Mouse (Mus musculus) MEL (cell line): Measurements from ENCODE around the gene Klk13. TPM values are rescaled to one million over a fixed set of nuclear protein-coding genes. Genes with fewer than 3 reads are reported as not detected.

ENCODE experiments used
- DNase-seq: peaks from one replicate; pipeline ENCODE4 v3.0.0; 2011; ENCODE audit warnings: low read depth, low spot score
- H3K27ac ChIP-seq: 2 replicates; pipeline ENCODE4 v1.5.1; 2012; ENCODE audit warnings: low read depth, mild to moderate bottlenecking, control low read depth, low read length, moderate library complexity; ENCODE audit not compliant: control insufficient read depth
- H3K27me3 ChIP-seq, 2 experiments: fragments of 150-350 bp in 1 of 2; sonication (generic) in 1 of 2; 2 replicates each; pipeline ENCODE4 v1.6.1; 2012; ENCODE audit warnings: low read length in 2 of 2, mild to moderate bottlenecking in 2 of 2, improper control_type of control experiment in 1 of 2, moderate library complexity in 1 of 2; ENCODE audit not compliant: insufficient read depth in 2 of 2, control insufficient read depth in 1 of 2
- H3K36me3 ChIP-seq, 2 experiments: 2 replicates each; pipeline ENCODE4 v1.6.1; 2012 to 2014; ENCODE audit warnings: low read length in 2 of 2, improper control_type of control experiment in 1 of 2, inconsistent platforms in 1 of 2, mild to moderate bottlenecking in 1 of 2; ENCODE audit not compliant: insufficient read depth in 2 of 2, control insufficient read depth in 1 of 2
- H3K4me1 ChIP-seq, 2 experiments: fragments of 150-350 bp in 1 of 2; sonication (generic) in 1 of 2; 2 replicates each; pipeline ENCODE4 v1.6.1; 2012; ENCODE audit warnings: low read length in 2 of 2, improper control_type of control experiment in 1 of 2, mild to moderate bottlenecking in 1 of 2; ENCODE audit not compliant: insufficient read depth in 2 of 2, control insufficient read depth in 1 of 2
- H3K4me3 ChIP-seq, 2 experiments: fragments of 150-350 bp in 1 of 2; sonication (generic) in 1 of 2; 2 replicates each; pipeline ENCODE4 v1.5.1; 2012; ENCODE audit warnings: low read depth in 2 of 2, low read length in 2 of 2, mild to moderate bottlenecking in 2 of 2, moderate library complexity in 2 of 2, control low read depth in 1 of 2, improper control_type of control experiment in 1 of 2; ENCODE audit not compliant: control insufficient read depth in 1 of 2, insufficient read depth in 1 of 2
- H3K79me2 ChIP-seq: 2 replicates; pipeline ENCODE4 v1.6.1; 2012; ENCODE audit warnings: mild to moderate bottlenecking, low read length, moderate library complexity; ENCODE audit not compliant: control insufficient read depth, poor library complexity, insufficient read depth
- H3K9ac ChIP-seq: 2 replicates; pipeline ENCODE4 v1.6.1; 2012; ENCODE audit warnings: low read depth, mild to moderate bottlenecking, control low read depth, low read length, moderate library complexity; ENCODE audit not compliant: control insufficient read depth, poor library complexity, severe bottlenecking
- H3K9me3 ChIP-seq: fragments of 150-350 bp; sonication (generic); replicated peaks from 2 replicates; pipeline ENCODE4 v1.6.1; 2012; ENCODE audit warnings: mild to moderate bottlenecking, low read length, improper control_type of control experiment, moderate library complexity; ENCODE audit not compliant: insufficient read depth
- BHLHE40 ChIP-seq: IDR thresholded peaks from 2 replicates; pipeline ENCODE4 v1.6.1; 2012; ENCODE audit warnings: low read depth, mild to moderate bottlenecking, inconsistent platforms, low read length, improper control_type of control experiment, borderline replicate concordance
- CHD2 ChIP-seq: IDR thresholded peaks from 2 replicates; pipeline ENCODE4 v1.6.1; 2011; ENCODE audit warnings: low read length, improper control_type of control experiment
- CTCF ChIP-seq, 3 experiments: IDR thresholded peaks in 2 of 3; conservative IDR thresholded peaks in 1 of 3; 2 replicates each; pipeline ENCODE4 v1.5.1; 2011 to 2012; ENCODE audit warnings: low read length in 3 of 3, low read depth in 2 of 3, mild to moderate bottlenecking in 2 of 3, improper control_type of control experiment in 1 of 3, inconsistent platforms in 1 of 3, mixed read lengths in 1 of 3, moderate library complexity in 1 of 3; ENCODE audit not compliant: control insufficient read depth in 1 of 3, insufficient read depth in 1 of 3, poor library complexity in 1 of 3, severe bottlenecking in 1 of 3
- EP300 ChIP-seq, 2 experiments: IDR thresholded peaks; 2 replicates each; pipeline ENCODE4 v1.6.1; 2011; ENCODE audit warnings: improper control_type of control experiment in 2 of 2, low read length in 2 of 2, low read depth in 1 of 2, mild to moderate bottlenecking in 1 of 2
- GATA1 ChIP-seq: IDR thresholded peaks from 2 replicates; pipeline ENCODE4 v1.6.1; 2011; ENCODE audit warnings: low read depth, low read length, improper control_type of control experiment
- JUND ChIP-seq: IDR thresholded peaks from 2 replicates; pipeline ENCODE4 v1.6.1; 2011; ENCODE audit warnings: low read depth, mild to moderate bottlenecking, improper control_type of control experiment, low read length
- MAFK ChIP-seq: IDR thresholded peaks from 2 replicates; pipeline ENCODE4 v1.6.1; 2011; ENCODE audit warnings: low read depth, mild to moderate bottlenecking, low read length, improper control_type of control experiment, borderline replicate concordance
- MAZ ChIP-seq: IDR thresholded peaks from 2 replicates; pipeline ENCODE4 v1.6.1; 2012; ENCODE audit warnings: low read depth, mild to moderate bottlenecking, inconsistent platforms, low read length, improper control_type of control experiment
- MEF2A ChIP-seq: IDR thresholded peaks from 2 replicates; pipeline ENCODE4 v1.6.1; 2014; ENCODE audit warnings: low read depth, mild to moderate bottlenecking, inconsistent platforms, low read length, improper control_type of control experiment; ENCODE audit not compliant: poor library complexity, insufficient replicate concordance, severe bottlenecking; ENCODE audit errors: extremely low read depth
- MXI1 ChIP-seq: IDR thresholded peaks from 2 replicates; pipeline ENCODE4 v1.6.1; 2011; ENCODE audit warnings: mild to moderate bottlenecking, low read depth, low read length, improper control_type of control experiment
- MYB ChIP-seq: IDR thresholded peaks from 2 replicates; pipeline ENCODE4 v1.6.1; 2011; ENCODE audit warnings: mild to moderate bottlenecking, low read depth, low read length, improper control_type of control experiment
- MYC ChIP-seq: IDR thresholded peaks from 2 replicates; pipeline ENCODE4 v1.6.1; 2011; ENCODE audit warnings: low read depth, mild to moderate bottlenecking, low read length, improper control_type of control experiment, moderate library complexity
- NELFE ChIP-seq: IDR thresholded peaks from 2 replicates; pipeline ENCODE4 v1.6.1; 2011; ENCODE audit warnings: low read depth, low read length, improper control_type of control experiment
- POLR2AphosphoS2 ChIP-seq: IDR thresholded peaks from 2 replicates; pipeline ENCODE4 v1.6.1; 2011; ENCODE audit warnings: low read length, improper control_type of control experiment
- RAD21 ChIP-seq: IDR thresholded peaks from 2 replicates; pipeline ENCODE4 v1.6.1; 2011; ENCODE audit warnings: mild to moderate bottlenecking, low read depth, low read length, improper control_type of control experiment
- RCOR1 ChIP-seq: IDR thresholded peaks from 2 replicates; pipeline ENCODE4 v1.6.1; 2012; ENCODE audit warnings: low read depth, mild to moderate bottlenecking, inconsistent platforms, low read length, improper control_type of control experiment
- SMC3 ChIP-seq: IDR thresholded peaks from 2 replicates; pipeline ENCODE4 v1.6.1; 2011; ENCODE audit warnings: low read depth, low read length, improper control_type of control experiment
- TAL1 ChIP-seq: IDR thresholded peaks from 2 replicates; pipeline ENCODE4 v1.6.1; 2012; ENCODE audit warnings: mild to moderate bottlenecking, inconsistent platforms, low read length, moderate library complexity, mixed read lengths
- TBP ChIP-seq: IDR thresholded peaks from 2 replicates; pipeline ENCODE4 v1.8.0; 2011; ENCODE audit warnings: low read depth, low read length, improper control_type of control experiment
- TCF12 ChIP-seq: IDR thresholded peaks from 2 replicates; pipeline ENCODE4 v1.6.1; 2014; ENCODE audit warnings: low read depth, mild to moderate bottlenecking, inconsistent platforms, low read length, improper control_type of control experiment, moderate library complexity
- UBTF ChIP-seq: IDR thresholded peaks from 2 replicates; pipeline ENCODE4 v1.6.1; 2012; ENCODE audit warnings: low read depth, mild to moderate bottlenecking, inconsistent platforms, low read length, improper control_type of control experiment, moderate library complexity, borderline replicate concordance; ENCODE audit not compliant: insufficient read depth
- USF1 ChIP-seq: IDR thresholded peaks from 2 replicates; pipeline ENCODE4 v1.6.1; 2014; ENCODE audit warnings: low read depth, mild to moderate bottlenecking, inconsistent platforms, low read length, improper control_type of control experiment, moderate library complexity
- USF2 ChIP-seq, 2 experiments: IDR thresholded peaks; 2 replicates each; pipeline ENCODE4 v1.6.1; 2011 to 2012; ENCODE audit warnings: improper control_type of control experiment in 2 of 2, low read length in 2 of 2, borderline replicate concordance in 1 of 2, inconsistent platforms in 1 of 2, low read depth in 1 of 2, mild to moderate bottlenecking in 1 of 2; ENCODE audit not compliant: insufficient read depth in 1 of 2
- ZC3H11A ChIP-seq: IDR thresholded peaks from 2 replicates; pipeline ENCODE4 v1.6.1; 2012; ENCODE audit warnings: low read depth, mild to moderate bottlenecking, inconsistent platforms, low read length, improper control_type of control experiment
- ZKSCAN1 ChIP-seq: IDR thresholded peaks from 2 replicates; pipeline ENCODE4 v1.6.1; 2012; ENCODE audit warnings: low read depth, mild to moderate bottlenecking, inconsistent platforms, low read length, improper control_type of control experiment, moderate library complexity
- ZNF384 ChIP-seq: IDR thresholded peaks from 2 replicates; pipeline ENCODE4 v1.6.1; 2012; ENCODE audit warnings: low read depth, mild to moderate bottlenecking, inconsistent platforms, low read length, improper control_type of control experiment
- polyA plus RNA-seq, 2 experiments: library from polyadenylated mRNA; stranded (reverse) in 1 of 2; unstranded in 1 of 2; fragments of >175 nt in 1 of 2; fragments of >200 nt in 1 of 2; gene quantifications; 2 replicates each; pipeline versions ENCODE4 v1.2.1 to v1.2.4; 2012; ENCODE audit warnings: low replicate concordance in 2 of 2, low read depth in 1 of 2; ENCODE audit not compliant: insufficient read length in 2 of 2, insufficient read depth in 1 of 2, missing spikeins in 1 of 2
- total RNA-seq: library from RNA; depleted of rRNA; stranded (reverse); fragments of 300-350 nt; gene quantifications from 2 replicates; pipeline ENCODE4 v1.2.3, GENCODE M21; 2012

Gene Klk13
- total and polyA plus RNA-seq, 3 experiments: not detected

DNA sequence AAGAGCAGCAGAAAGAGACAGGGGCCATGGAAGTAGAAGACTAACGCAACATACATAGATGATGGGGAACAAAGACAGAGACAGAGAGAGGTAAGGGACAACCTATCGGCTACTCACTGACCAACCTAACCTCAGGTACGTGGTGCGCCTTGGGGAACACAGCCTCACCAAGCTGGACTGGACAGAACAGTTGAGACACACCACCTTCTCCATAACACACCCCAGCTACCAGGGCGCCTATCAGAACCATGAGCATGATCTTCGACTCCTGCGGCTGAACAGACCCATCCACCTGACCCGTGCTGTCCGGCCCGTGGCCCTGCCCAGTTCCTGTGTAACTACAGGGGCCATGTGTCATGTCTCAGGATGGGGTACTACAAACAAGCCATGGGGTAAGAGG lies 58.3 kb downstream of the Klk13 start:
- no peak overlapping the region for H3K27ac ChIP-seq
- no peak for DNase-seq
- no peaks in the 10 kb centered on the region for H3K79me2 ChIP-seq
- no peaks in the 10 kb centered on the region for H3K4me1 ChIP-seq
- no peaks in the 10 kb centered on the region for H3K36me3 ChIP-seq
- H3K4me3 ChIP-seq: no peak overlapping the region
- H3K9me3 ChIP-seq: no peaks in the 10 kb centered on the region
- no peak overlapping the region for H3K9ac ChIP-seq
- no peak for TF ChIP-seq TCF12
- TF ChIP-seq JUND: no peak
- TF ChIP-seq GATA1: no peak
- no peak for TF ChIP-seq MAFK
- TF ChIP-seq CTCF (IDR thresholded peaks at IDR 0.05 in 2 of 3, conservative IDR thresholded peaks at IDR 0.05 in 1 of 3; ENCODE audit: control insufficient read depth in 1 of 3, insufficient read depth in 1 of 3, low read depth in 2 of 3, low read length in 3 of 3, poor library complexity in 1 of 3, severe bottlenecking in 1 of 3): no peak
- no peak for TF ChIP-seq EP300 (IDR thresholded peaks at IDR 0.05; ENCODE audit: low read depth in 1 of 2, low read length in 2 of 2)
- no peak for TF ChIP-seq TBP
- TF ChIP-seq TAL1: no peak
- no peak for TF ChIP-seq USF1
- TF ChIP-seq UBTF: no peak
- H3K27me3 ChIP-seq: no peaks in the 10 kb centered on the region

DNA sequence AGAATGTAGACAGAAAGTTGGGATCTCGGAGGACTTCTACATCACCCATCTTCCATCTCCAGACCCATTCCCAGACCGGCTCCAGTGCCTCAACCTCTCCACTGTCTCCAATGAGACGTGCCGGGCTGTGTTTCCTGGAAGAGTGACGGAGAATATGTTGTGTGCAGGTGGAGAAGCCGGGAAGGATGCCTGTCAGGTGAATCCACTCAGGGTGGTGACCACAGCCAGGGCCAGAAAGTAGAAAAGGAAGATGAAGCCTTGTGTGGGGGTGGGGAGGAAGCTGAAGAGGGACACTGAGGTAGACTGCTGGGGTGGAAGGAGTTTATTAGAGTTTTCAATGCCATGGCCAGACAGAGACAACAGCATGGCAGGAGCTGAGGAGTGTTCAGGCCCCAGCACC lies 59.5 kb downstream of the Klk13 start:
- DNase-seq: no peak
- no peaks in the 10 kb centered on the region for H3K4me1 ChIP-seq
- no peaks in the 10 kb centered on the region for H3K27me3 ChIP-seq
- TF ChIP-seq TBP: no peak
- TF ChIP-seq SMC3: no peak
- no peak for TF ChIP-seq ZC3H11A
- no peak for TF ChIP-seq UBTF
- H3K79me2 ChIP-seq: no peaks in the 10 kb centered on the region
- H3K9me3 ChIP-seq: no peaks in the 10 kb centered on the region
- no peak overlapping the region for H3K9ac ChIP-seq
- no peak overlapping the region for H3K4me3 ChIP-seq
- H3K36me3 ChIP-seq: no peaks in the 10 kb centered on the region
- no peak overlapping the region for H3K27ac ChIP-seq

DNA sequence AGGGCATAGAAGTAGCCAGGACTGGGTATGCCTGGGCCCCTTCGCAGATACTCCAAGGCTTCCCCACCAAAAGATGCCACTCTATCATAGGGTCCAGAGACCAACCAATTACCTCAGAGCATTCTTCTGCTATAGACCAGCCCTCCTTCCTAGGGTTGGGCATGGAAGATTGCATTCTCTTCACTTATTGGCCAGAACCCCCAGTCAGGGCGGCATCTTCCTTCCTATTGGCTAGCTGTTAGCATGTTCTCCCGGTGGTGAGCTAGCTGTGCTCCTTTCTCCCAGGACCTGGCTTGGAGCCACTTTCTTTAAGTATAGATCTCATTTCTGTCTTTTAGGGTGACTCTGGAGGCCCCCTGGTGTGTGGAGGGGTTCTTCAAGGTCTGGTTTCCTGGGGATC lies 60.5 kb downstream of the Klk13 start:
- H3K27ac ChIP-seq: no peak overlapping the region
- H3K9ac ChIP-seq: no peak overlapping the region
- H3K4me1 ChIP-seq: no peaks in the 10 kb centered on the region
- DNase-seq: no peak
- H3K27me3 ChIP-seq: no peaks in the 10 kb centered on the region
- no peaks in the 10 kb centered on the region for H3K36me3 ChIP-seq
- H3K4me3 ChIP-seq: no peak overlapping the region
- no peaks in the 10 kb centered on the region for H3K79me2 ChIP-seq
- H3K9me3 ChIP-seq: no peaks in the 10 kb centered on the region
- TF ChIP-seq RCOR1: no peak
- TF ChIP-seq MEF2A: no peak
- no peak for TF ChIP-seq NELFE
- TF ChIP-seq ZC3H11A: no peak
- no peak for TF ChIP-seq TAL1
- TF ChIP-seq USF1: no peak
- TF ChIP-seq ZNF384: no peak
- no peak for TF ChIP-seq EP300 (IDR thresholded peaks at IDR 0.05; ENCODE audit: low read depth in 1 of 2, low read length in 2 of 2)
- TF ChIP-seq USF2 (IDR thresholded peaks at IDR 0.05; ENCODE audit: borderline replicate concordance in 1 of 2, insufficient read depth in 1 of 2, low read depth in 1 of 2, low read length in 2 of 2): no peak
- TF ChIP-seq ZKSCAN1: no peak
- TF ChIP-seq MAZ: no peak
- TF ChIP-seq POLR2AphosphoS2: no peak
- no peak for TF ChIP-seq MXI1
- TF ChIP-seq TBP: no peak
- TF ChIP-seq BHLHE40: no peak
- TF ChIP-seq MYB: no peak
- no peak for TF ChIP-seq CHD2
- TF ChIP-seq RAD21: no peak
- no peak for TF ChIP-seq MYC
